Mouse (Mus musculus) layer of hippocampus, adult 8-10 months (tissue): ENCODE measurements around the gene Chrnb4. TPM values are rescaled to one million over a fixed set of nuclear protein-coding genes. Genes with fewer than 3 reads are reported as not detected.

ENCODE experiments used
- DNase-seq, 2 experiments: peaks; one replicate each; pipeline ENCODE4 v3.0.0; 2022; ENCODE audit warnings: low spot score in 2 of 2
- total RNA-seq, 4 experiments: library from RNA; stranded (reverse); gene quantifications; 2 replicates each; pipeline ENCODE4 v1.2.4; 2022

Chrnb4 gene
- total RNA-seq: under 1 TPM in 3 of 4 experiments, not detected in 1; 0.20 to 0.52 (median 0.25) TPM

GRCm38 (mm10) chr9:55048211-55048880 lies at the start of gene Chrnb4:
Gene Chrnb4 (minus strand): TSS chr9:55048779.
- no peak for DNase-seq

- DNase-seq: no peak
Measured at GRCm38 (mm10) chr9:55096870-55097269, 48.3 kb upstream of the Chrnb4 start.

- no peak for DNase-seq
Measured at GRCm38 (mm10) chr9:55096033-55096432, 47.5 kb upstream of the Chrnb4 start.

- no peak for DNase-seq
Measured at GRCm38 (mm10) chr9:55090141-55090540, 41.6 kb upstream of the Chrnb4 start.

GRCm38 (mm10) chr9:55089226-55089625 lies 40.6 kb upstream of the Chrnb4 start:
- DNase-seq: no peak

GRCm38 (mm10) chr9:55083154-55083913 lies 34.8 kb upstream of the Chrnb4 start:
- DNase-seq: no peak

- DNase-seq: no peak
Measured at GRCm38 (mm10) chr9:55067965-55068265, 19.3 kb upstream of the Chrnb4 start.

- DNase-seq: peak; percentile 7 to 18
Measured at GRCm38 (mm10) chr9:55067260-55067964, 18.8 kb upstream of the Chrnb4 start.

- DNase-seq: no peak
Measured at GRCm38 (mm10) chr9:55065241-55065640, 16.7 kb upstream of the Chrnb4 start.

- no peak for DNase-seq
Measured at GRCm38 (mm10) chr9:55058067-55058466, 9.5 kb upstream of the Chrnb4 start.

- no peak for DNase-seq
Measured at GRCm38 (mm10) chr9:55055386-55055930, 6.9 kb upstream of the Chrnb4 start.

GRCm38 (mm10) chr9:55046764-55047163 lies 1.8 kb downstream of the Chrnb4 start:
- DNase-seq: no peak

- DNase-seq: no peak
Measured at GRCm38 (mm10) chr9:55045001-55045400, 3.6 kb downstream of the Chrnb4 start.

GRCm38 (mm10) chr9:55043688-55044087 lies 4.9 kb downstream of the Chrnb4 start:
- DNase-seq: no peak

GRCm38 (mm10) chr9:55041389-55041788 lies 7.2 kb downstream of the Chrnb4 start:
- DNase-seq: no peak

- no peak for DNase-seq
Measured at GRCm38 (mm10) chr9:55039983-55040382, 8.6 kb downstream of the Chrnb4 start.

- DNase-seq: no peak
Measured at GRCm38 (mm10) chr9:55038948-55039347, 9.6 kb downstream of the Chrnb4 start.

- no peak for DNase-seq
Measured at GRCm38 (mm10) chr9:55031435-55032167, 17.0 kb downstream of the Chrnb4 start.

GRCm38 (mm10) chr9:55026275-55026663 lies 22.3 kb downstream of the Chrnb4 start, which contains the start of gene Chrna3:
Gene Chrna3 (minus strand): TSS chr9:55026562.
- DNase-seq: no peak

- DNase-seq: no peak
Measured at GRCm38 (mm10) chr9:55025534-55026274, 22.9 kb downstream of the Chrnb4 start.
